Mouse (Mus musculus) liver, embryonic 16.5 days (tissue): ENCODE measurements around the gene Tmx2. TPM values are rescaled to one million over a fixed set of nuclear protein-coding genes. Genes with fewer than 3 reads are reported as not detected.
"Not testable (repeated sequence)": the region's sequence is repeated elsewhere in the genome, so short reads cannot be mapped to it uniquely, and the experiment has no call there.

Experiments
- ATAC-seq: fragments of 200-750 bp; cut with Nextera tagmentation; 2 replicates; pipeline ENCODE4 v1.8.0; 2017; ENCODE audit warnings: low read depth, mild to moderate bottlenecking, moderate number of reproducible peaks, moderate library complexity
- H3K27ac ChIP-seq: fragments of 300-500 bp; sonication (generic); 2 replicates; pipeline ENCODE4 v1.5.1; 2014; ENCODE audit warnings: mild to moderate bottlenecking, low read length
- H3K27me3 ChIP-seq: fragments of 300-500 bp; sonication (generic); 2 replicates; pipeline ENCODE4 v1.6.1; 2014; ENCODE audit warnings: low read depth, low read length, mixed read lengths; ENCODE audit not compliant: control insufficient read depth, insufficient read depth
- H3K36me3 ChIP-seq: fragments of 300-500 bp; sonication (generic); 2 replicates; pipeline ENCODE4 v1.6.1; 2014; ENCODE audit warnings: mild to moderate bottlenecking; ENCODE audit not compliant: control insufficient read depth, insufficient read depth
- H3K4me1 ChIP-seq: fragments of 300-500 bp; sonication (generic); 2 replicates; pipeline ENCODE4 v1.6.1; 2014; ENCODE audit warnings: low read depth, low read length, mixed read lengths; ENCODE audit not compliant: control insufficient read depth
- H3K4me2 ChIP-seq: fragments of 300-500 bp; sonication (generic); 2 replicates; pipeline ENCODE4 v1.6.1; 2014; ENCODE audit warnings: low read depth, low read length, mixed read lengths
- H3K4me3 ChIP-seq: fragments of 300-500 bp; sonication (generic); 2 replicates; pipeline ENCODE4 v1.5.1; 2014; ENCODE audit warnings: low read depth, mild to moderate bottlenecking, low read length
- H3K9ac ChIP-seq: fragments of 300-500 bp; sonication (generic); 2 replicates; pipeline ENCODE4 v1.6.1; 2014; ENCODE audit warnings: low read depth, low read length
- H3K9me3 ChIP-seq: fragments of 300-500 bp; sonication (generic); replicated peaks from 2 replicates; pipeline ENCODE4 v1.6.1; 2016; ENCODE audit warnings: low read length; ENCODE audit not compliant: control insufficient read depth
- WGBS: fragments of 180-500 bp; shearing (Covaris S2); extraction: QIAGEN DNeasy Blood & Tissue Kit; methylation state at CpG from one replicate; pipeline ENCODE4 v1.1.7; 2014; ENCODE audit not compliant: insufficient replicate concordance; 5-methylcytosine and 5-hydroxymethylcytosine counted together
- polyA plus RNA-seq: library from polyadenylated mRNA; unstranded; fragments of >200 nt; fragmentation: Nextera tagmentation; extraction: Ambion mirVana; gene quantifications from 2 replicates; pipeline ENCODE4 v1.2.1, GENCODE M21; 2015

Tmx2 gene
- polyA plus RNA-seq, 1 experiment from 2014 or later: 69.7 TPM

GRCm38 (mm10) chr2:84703497-84703896, 24.6 kb upstream of the Tmx2 start:
- 55% methylated on average over 1 of the region's 1 CpGs for WGBS

GRCm38 (mm10) chr2:84695007-84695695, 16.2 kb upstream of the Tmx2 start:
- ATAC-seq: no peak
- no peaks in the 10 kb centered on the region for H3K9me3 ChIP-seq
- no peak overlapping the region for H3K9ac ChIP-seq
- H3K4me1 ChIP-seq: no peaks in the 10 kb centered on the region
- no peak overlapping the region for H3K4me2 ChIP-seq
- WGBS: 89% methylated on average over 5 of the region's 5 CpGs
- no peaks in the 10 kb centered on the region for H3K27me3 ChIP-seq
- no peak overlapping the region for H3K4me3 ChIP-seq
- H3K36me3 ChIP-seq: peaks cover 67% of the 10 kb centered on the region
- no peak overlapping the region for H3K27ac ChIP-seq

More at GRCm38 (mm10) chr2:84703497-84703896, 24.6 kb upstream of the Tmx2 start:
- Histone ChIP-seq H3K4me1 (peaks cover 17% of the 10 kb centered on the region), H3K9ac (no peak overlapping the region), H3K36me3 (peaks cover 31% of the 10 kb centered on the region), H3K4me2 (no peak overlapping the region), H3K27ac (no peak overlapping the region), H3K9me3 (no peaks in the 10 kb centered on the region), H3K4me3 (no peak overlapping the region), H3K27me3 (no peaks in the 10 kb centered on the region)
- no peak for ATAC-seq

- Histone ChIP-seq H3K4me1 (peaks cover 5% of the 10 kb centered on the region), H3K36me3 (peaks cover 87% of the 10 kb centered on the region), H3K4me2 (no peak overlapping the region), H3K4me3 (no peak overlapping the region), H3K27ac (no peak overlapping the region), H3K9me3 (no peaks in the 10 kb centered on the region), H3K27me3 (no peaks in the 10 kb centered on the region), H3K9ac (no peak overlapping the region)
- ATAC-seq: no peak
- WGBS: 87% methylated on average over 12 of the region's 12 CpGs
These were observed 11.1 kb upstream of the Tmx2 start for GRCm38 (mm10) chr2:84690050-84690449.

GRCm38 (mm10) chr2:84688080-84688844, 9.3 kb upstream of the Tmx2 start:
- peak; percentile 42; the same call in 1 of the 2 replicates for ATAC-seq
- Histone ChIP-seq H3K27ac (no peak overlapping the region), H3K27me3 (no peaks in the 10 kb centered on the region), H3K36me3 (peaks cover 80% of the 10 kb centered on the region), H3K9ac (no peak overlapping the region), H3K4me2 (no peak overlapping the region), H3K4me3 (no peak overlapping the region), H3K9me3 (no peaks in the 10 kb centered on the region), H3K4me1 (peaks cover 7% of the 10 kb centered on the region)
- 55% methylated on average over 2 of the region's 2 CpGs for WGBS

- WGBS: 26% methylated on average over 6 of the region's 6 CpGs
- peak overlapping the region; percentile 44 for H3K4me3 ChIP-seq
- H3K4me1 ChIP-seq: peaks cover 25% of the 10 kb centered on the region
- peak overlapping the region; percentile 64 for H3K4me2 ChIP-seq
- no peaks in the 10 kb centered on the region for H3K9me3 ChIP-seq
- H3K27me3 ChIP-seq: no peaks in the 10 kb centered on the region
- peak overlapping the region; percentile 52 for H3K9ac ChIP-seq
- H3K36me3 ChIP-seq: peaks cover 36% of the 10 kb centered on the region
- peak overlapping the region; percentile 97 for H3K27ac ChIP-seq
- peak; percentile 51 for ATAC-seq
These were observed 3.8 kb upstream of the Tmx2 start for GRCm38 (mm10) chr2:84682605-84683183.

- H3K9me3 ChIP-seq: no peaks in the 10 kb centered on the region
- peak within 1 kb of the TSS; percentile 98 for H3K4me3 ChIP-seq
- peaks cover 24% of the 10 kb centered on the region for H3K36me3 ChIP-seq
- H3K4me1 ChIP-seq: peaks cover 36% of the 10 kb centered on the region
- H3K4me2 ChIP-seq: peak within 1 kb of the TSS; percentile 91
- peak within 1 kb of the TSS; percentile 98 for H3K9ac ChIP-seq
- 0% methylated on average over 44 of the region's 44 CpGs for WGBS
- peak; percentile 95 for ATAC-seq
- H3K27ac ChIP-seq: peak within 1 kb of the TSS; percentile 90
- H3K27me3 ChIP-seq: no peaks in the 10 kb centered on the region
These were observed 716 bp downstream of the Tmx2 start, which contains the start of the genes Gm28635 and Med19 for GRCm38 (mm10) chr2:84677968-84678880. TSS of gene Gm28635 (minus strand) at chr2:84678041. TSS of gene Med19 (plus strand) at chr2:84678402.

GRCm38 (mm10) chr2:84677270-84677967, 1.5 kb downstream of the Tmx2 start:
- Histone ChIP-seq H3K4me3 (peak overlapping the region; percentile 76), H3K36me3 (peaks cover 31% of the 10 kb centered on the region), H3K9ac (peak overlapping the region; percentile 63), H3K27ac (peak overlapping the region; percentile 48), H3K4me2 (peak overlapping the region; percentile 75), H3K9me3 (no peaks in the 10 kb centered on the region), H3K27me3 (no peaks in the 10 kb centered on the region), H3K4me1 (peaks cover 36% of the 10 kb centered on the region)
- WGBS: 7% methylated on average over 22 of the region's 22 CpGs
- ATAC-seq: peak; percentile 13

GRCm38 (mm10) chr2:84671535-84671934, 7.4 kb downstream of the Tmx2 start:
- H3K9ac ChIP-seq, H3K27ac ChIP-seq, H3K4me3 ChIP-seq, H3K4me2 ChIP-seq, ATAC-seq, H3K9me3 ChIP-seq, H3K27me3 ChIP-seq: not testable (repeated sequence)
- H3K36me3 ChIP-seq: peaks cover 28% of the 10 kb centered on the region
- peaks cover 15% of the 10 kb centered on the region for H3K4me1 ChIP-seq
- 52% methylated on average over 4 of the region's 5 CpGs for WGBS
